Mouse (Mus musculus): ENCODE measurements around the gene Fbxw9. TPM values are rescaled to one million over a fixed set of nuclear protein-coding genes. Genes with fewer than 3 reads are reported as not detected.
A peak's percentile ranks its signal among the peaks of the same experiment; 100 is the strongest.

Fbxw9 gene
- polyA plus RNA-seq, 1 experiment from 2014 or later, result 50.8 TPM

- peak overlapping the region; percentile 96 for H3K4me2 ChIP-seq
- peak overlapping the region; percentile 99 for H3K9ac ChIP-seq
- peak overlapping the region; percentile 86 for H3K4me3 ChIP-seq
- no peak for ATAC-seq (ENCODE audit: low read depth)
- no peaks in the 10 kb centered on the region for H3K27me3 ChIP-seq
- H3K36me3 ChIP-seq, result peaks cover 46% of the 10 kb centered on the region
- no peaks in the 10 kb centered on the region for H3K9me3 ChIP-seq
- 25% methylated on average over 2 of the region's 2 CpGs for WGBS
- H3K4me1 ChIP-seq (replicated peaks), result peaks cover 43% of the 10 kb centered on the region
- 0 out of 2 replicates have a peak overlapping the region, but pooled peaks have one; percentile 7 for H3K27ac ChIP-seq (replicated peaks)
Measured at GRCm38 (mm10) chr8:85027922-85028321, 31.9 kb upstream of the Fbxw9 start.

- peaks cover 35% of the 10 kb centered on the region for H3K4me1 ChIP-seq (replicated peaks)
- WGBS, result 94% methylated on average over 14 of the region's 14 CpGs
- peak overlapping the region; percentile 99; the same call in 1 of the 2 replicates for H3K9ac ChIP-seq
- no peak overlapping the region; the same call in 1 of the 2 replicates for H3K4me3 ChIP-seq
- no peak overlapping the region for H3K27ac ChIP-seq (replicated peaks)
- no peak for ATAC-seq (ENCODE audit: low read depth)
- H3K36me3 ChIP-seq, result peaks cover 37% of the 10 kb centered on the region
- peak overlapping the region; percentile 96 for H3K4me2 ChIP-seq
- H3K9me3 ChIP-seq, result no peaks in the 10 kb centered on the region
- H3K27me3 ChIP-seq, result no peaks in the 10 kb centered on the region
Measured at GRCm38 (mm10) chr8:85029271-85029670, 30.6 kb upstream of the Fbxw9 start.

DNA sequence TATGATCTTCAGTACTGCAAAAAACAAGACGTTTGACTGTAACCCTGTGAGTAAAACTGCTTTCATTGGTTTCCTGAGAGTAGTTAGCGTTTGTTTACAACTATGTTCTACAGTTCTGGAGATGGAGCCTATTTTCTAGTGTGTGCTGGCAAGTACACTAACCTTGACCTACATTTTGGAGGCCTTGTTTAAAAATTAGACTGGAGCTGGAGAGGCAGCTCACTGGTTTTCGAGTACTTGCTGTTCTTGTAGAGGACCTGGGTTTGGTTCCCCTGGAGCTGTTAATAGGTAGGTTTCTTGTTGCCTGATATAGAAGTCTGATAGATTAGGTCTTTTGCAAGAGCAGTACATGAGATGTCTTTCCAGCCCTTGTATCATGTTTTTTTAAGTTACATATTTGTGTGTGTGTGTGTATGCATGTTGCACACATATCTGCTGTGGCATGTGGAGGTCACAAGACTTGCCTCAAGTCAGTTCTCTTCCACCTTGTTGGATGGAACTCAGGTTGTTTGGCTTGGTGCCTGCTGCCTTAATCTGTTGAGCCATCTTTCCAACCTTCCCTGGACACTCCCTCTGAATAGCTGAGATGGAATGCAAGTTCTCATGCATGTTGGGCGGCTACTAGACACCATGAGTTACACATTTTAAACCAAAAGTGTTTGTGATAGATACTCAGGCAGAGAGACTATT is 27.1 kb upstream of the Fbxw9 start:
- H3K27me3 ChIP-seq, result no peaks in the 10 kb centered on the region
- H3K27ac ChIP-seq (replicated peaks), result no peak overlapping the region
- no peaks in the 10 kb centered on the region for H3K9me3 ChIP-seq
- peaks cover 37% of the 10 kb centered on the region for H3K36me3 ChIP-seq
- H3K4me1 ChIP-seq (replicated peaks), result peaks cover 30% of the 10 kb centered on the region
- WGBS, result 90% methylated on average over 4 of the region's 4 CpGs
- no peak for ATAC-seq (ENCODE audit: low read depth)
- no peak overlapping the region for H3K9ac ChIP-seq
- no peak overlapping the region for H3K4me3 ChIP-seq
- H3K4me2 ChIP-seq, result no peak overlapping the region

DNA sequence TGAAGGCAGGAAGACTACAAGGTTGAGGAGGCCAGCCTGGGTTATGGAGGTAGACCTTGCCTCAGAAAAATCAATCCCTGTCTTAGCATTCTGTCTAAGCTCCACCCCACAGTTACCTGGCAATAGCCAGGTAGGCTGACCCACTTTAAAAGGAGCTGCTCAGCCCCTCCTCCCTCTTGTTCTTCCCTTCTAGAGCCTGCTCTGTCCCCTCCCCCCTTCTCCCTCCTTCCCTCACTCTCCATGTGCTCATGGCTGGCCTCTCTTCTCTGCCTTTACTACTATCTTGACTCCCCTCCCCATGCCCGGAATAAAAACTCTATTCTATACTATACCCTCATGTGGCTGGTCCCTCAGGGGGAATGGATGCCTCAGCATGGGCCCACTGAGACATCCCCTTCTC is 26.0 kb upstream of the Fbxw9 start:
- ATAC-seq (ENCODE audit: low read depth), result no peak
- 61% methylated on average over 1 of the region's 1 CpGs for WGBS
- no peak overlapping the region for H3K9ac ChIP-seq

GRCm38 (mm10) chr8:85034764-85035163 is 25.1 kb upstream of the Fbxw9 start:
- no peak overlapping the region for H3K27ac ChIP-seq (replicated peaks)
- peaks cover 29% of the 10 kb centered on the region for H3K4me1 ChIP-seq (replicated peaks)
- peaks cover 32% of the 10 kb centered on the region for H3K36me3 ChIP-seq
- H3K4me2 ChIP-seq, result peak overlapping the region; percentile 99
- H3K4me3 ChIP-seq, result peak overlapping the region; percentile 76
- H3K27me3 ChIP-seq, result no peaks in the 10 kb centered on the region
- whole genome bisulfite sequencing, result 4% methylated on average over 13 of the region's 13 CpGs
- H3K9me3 ChIP-seq, result no peaks in the 10 kb centered on the region
- ATAC-seq (ENCODE audit: low read depth), result no peak
- peak overlapping the region; percentile 77 for H3K9ac ChIP-seq

More for the DNA sequence above, 26.0 kb upstream of the Fbxw9 start:
- H3K4me3 ChIP-seq, result no peak overlapping the region
- H3K4me1 ChIP-seq (replicated peaks), result peaks cover 28% of the 10 kb centered on the region
- H3K36me3 ChIP-seq, result peaks cover 37% of the 10 kb centered on the region
- H3K27ac ChIP-seq (replicated peaks), result no peak overlapping the region
- no peak overlapping the region for H3K4me2 ChIP-seq
- H3K27me3 ChIP-seq, result no peaks in the 10 kb centered on the region
- H3K9me3 ChIP-seq, result no peaks in the 10 kb centered on the region

DNA sequence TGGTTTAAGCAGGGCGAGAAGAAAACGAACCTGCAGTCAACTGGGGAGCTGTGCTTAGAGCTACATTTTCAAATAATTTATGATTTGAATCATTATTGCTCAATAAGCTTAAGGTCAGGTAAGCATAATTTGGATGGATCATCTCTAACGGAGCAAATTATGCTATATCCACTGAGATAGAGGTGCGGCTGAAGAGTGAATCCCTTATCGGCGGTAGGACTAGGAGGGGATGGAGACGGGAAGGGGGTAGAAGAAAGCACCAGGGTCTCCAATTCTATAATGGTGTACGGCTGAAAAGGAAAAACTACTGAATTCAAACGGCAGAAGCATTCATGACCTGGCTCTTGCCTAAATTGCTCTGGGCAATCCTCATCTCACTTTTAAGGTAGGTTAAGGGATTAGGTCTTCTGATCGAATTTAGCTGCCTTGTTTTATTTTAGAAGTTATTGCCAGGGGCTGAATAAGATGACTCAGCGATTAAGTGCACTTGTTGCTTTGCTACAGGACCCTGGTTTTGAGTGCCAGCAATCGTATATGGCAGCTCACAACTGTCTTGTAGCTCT is 24.6 kb upstream of the Fbxw9 start:
- Histone ChIP-seq H3K4me2 (peak overlapping the region; percentile 99), H3K4me1 (replicated peaks) (peaks cover 29% of the 10 kb centered on the region), H3K9ac (peak overlapping the region; percentile 77), H3K27me3 (no peaks in the 10 kb centered on the region), H3K4me3 (peak overlapping the region; percentile 76), H3K9me3 (no peaks in the 10 kb centered on the region), H3K36me3 (peaks cover 27% of the 10 kb centered on the region), H3K27ac (replicated peaks) (no peak overlapping the region)
- 7% methylated on average over 12 of the region's 12 CpGs for WGBS
- ATAC-seq (ENCODE audit: low read depth), result no peak

DNA sequence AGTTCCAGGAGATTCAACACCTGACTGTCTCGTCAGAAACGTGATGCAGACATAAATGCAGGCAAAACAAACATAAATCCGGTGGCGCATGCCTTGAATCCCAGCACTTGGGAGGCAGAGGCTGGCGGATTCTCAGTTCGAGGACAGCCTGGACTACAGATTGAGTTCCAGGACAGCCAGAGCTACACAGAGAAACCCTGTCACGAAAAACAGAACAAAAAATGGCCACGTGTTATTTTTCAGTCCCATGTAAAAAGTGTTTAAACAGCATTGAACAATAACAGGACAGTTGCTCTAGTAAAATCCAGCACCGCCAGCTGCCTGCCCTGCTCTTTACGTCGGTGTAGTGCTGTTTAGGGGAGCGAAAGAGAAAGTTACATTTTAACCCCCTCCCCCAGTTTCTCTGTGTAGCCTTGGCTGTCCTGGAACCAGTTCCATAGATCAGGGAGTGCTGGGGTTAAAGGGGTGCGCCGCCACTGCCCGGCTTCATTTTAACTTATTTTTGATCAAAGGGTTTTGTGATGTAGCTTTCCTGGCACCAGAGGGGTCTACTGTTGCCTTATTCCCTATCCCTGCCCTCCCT is 24.0 kb upstream of the Fbxw9 start:
- WGBS, result under 1% methylated on average over 15 of the region's 15 CpGs
- Histone ChIP-seq H3K27me3 (no peaks in the 10 kb centered on the region), H3K4me3 (peak overlapping the region; percentile 76), H3K4me2 (peak overlapping the region; percentile 99), H3K27ac (replicated peaks) (peak overlapping the region; percentile 76), H3K9me3 (no peaks in the 10 kb centered on the region), H3K9ac (peak overlapping the region; percentile 77), H3K4me1 (replicated peaks) (peaks cover 29% of the 10 kb centered on the region), H3K36me3 (peaks cover 27% of the 10 kb centered on the region)
- ATAC-seq (ENCODE audit: low read depth), result peak; percentile 10; the same call in 1 of the 2 replicates

DNA sequence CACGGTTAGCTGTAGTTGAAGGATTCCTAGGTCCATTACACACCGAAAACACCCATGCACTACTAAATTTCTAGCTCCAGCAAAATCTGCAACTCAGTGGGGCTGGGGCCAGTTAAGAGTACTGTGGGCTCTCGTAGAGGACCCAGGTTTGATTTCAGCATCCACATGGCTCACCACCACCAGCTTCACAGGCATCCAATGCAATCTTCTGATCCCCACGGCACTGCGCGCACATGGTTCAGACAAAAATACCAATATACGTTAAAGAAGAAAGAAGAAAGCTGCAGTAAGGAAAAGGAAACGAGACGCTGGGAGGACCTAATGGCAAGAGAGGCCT is 23.5 kb upstream of the Fbxw9 start:
- Histone ChIP-seq H3K9ac (peak overlapping the region; percentile 77), H3K4me3 (peak overlapping the region; percentile 76), H3K4me2 (peak overlapping the region; percentile 99), H3K36me3 (peaks cover 28% of the 10 kb centered on the region), H3K4me1 (replicated peaks) (peaks cover 29% of the 10 kb centered on the region), H3K9me3 (no peaks in the 10 kb centered on the region), H3K27me3 (no peaks in the 10 kb centered on the region), H3K27ac (replicated peaks) (peak overlapping the region; percentile 76)
- 0% methylated on average over 9 of the region's 9 CpGs for WGBS
- peak; percentile 57 for ATAC-seq (ENCODE audit: low read depth)

DNA sequence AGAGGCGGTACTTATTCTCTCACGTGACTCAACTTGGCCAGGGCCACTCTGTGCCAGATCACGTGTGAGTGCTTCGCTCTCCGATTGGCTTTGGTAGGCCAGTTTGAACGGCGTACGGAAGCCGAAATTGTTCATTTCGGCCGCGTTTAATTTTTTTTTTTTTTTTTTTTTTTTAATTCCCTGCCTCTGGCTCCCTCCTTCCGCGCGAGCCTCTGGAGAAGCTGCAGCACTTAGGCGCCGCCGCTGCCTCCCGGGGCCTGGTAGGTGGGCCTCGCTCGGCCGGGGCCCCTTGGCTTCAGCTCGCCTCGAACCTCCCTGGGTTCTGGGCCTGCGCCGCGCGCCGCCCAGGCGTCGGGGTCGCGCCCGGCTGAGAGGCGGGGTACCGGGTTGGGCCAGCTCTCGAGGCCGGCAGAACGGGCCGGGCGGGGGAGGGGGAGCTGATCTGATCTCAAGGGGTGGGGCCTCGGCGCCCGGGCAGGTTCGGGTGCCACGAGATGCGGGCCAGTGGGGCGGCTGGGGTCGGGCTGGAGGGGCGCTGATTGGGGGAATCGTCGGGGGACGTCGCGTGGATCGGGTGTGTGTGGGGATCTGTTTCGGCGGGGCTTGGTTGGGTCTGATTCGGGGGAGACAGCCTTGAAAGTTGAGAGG is 23.0 kb upstream of the Fbxw9 start, which contains the start of gene Tnpo2:
TSS of gene Tnpo2 (plus strand) at position 198 of the 648 bp plus-strand sequence.
- ATAC-seq (ENCODE audit: low read depth), result peak; percentile 93
- Histone ChIP-seq H3K27me3 (no peaks in the 10 kb centered on the region), H3K9me3 (no peaks in the 10 kb centered on the region), H3K4me3 (peak within 1 kb of the TSS; percentile 76), H3K4me1 (replicated peaks) (peaks cover 29% of the 10 kb centered on the region), H3K4me2 (peak within 1 kb of the TSS; percentile 99), H3K9ac (peak within 1 kb of the TSS; percentile 93), H3K36me3 (peaks cover 28% of the 10 kb centered on the region), H3K27ac (replicated peaks) (peak within 1 kb of the TSS; percentile 99)
- WGBS, result 1% methylated on average over 59 of the region's 59 CpGs

DNA sequence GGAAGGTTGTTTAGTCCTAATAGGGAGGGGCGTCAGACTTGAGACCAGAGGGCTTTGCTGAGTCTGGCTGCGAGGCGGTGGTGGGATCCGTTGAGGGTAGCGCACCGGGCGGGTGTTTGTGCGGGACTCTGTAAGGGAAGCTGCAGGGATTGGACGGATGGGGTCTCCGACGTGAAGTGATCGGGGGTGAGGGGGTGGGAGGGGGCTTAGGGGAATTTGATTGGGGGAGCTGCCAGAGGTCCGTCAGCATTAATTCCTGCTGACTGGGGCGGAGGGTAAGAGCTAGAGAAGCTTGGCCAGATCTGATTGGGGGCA is 22.5 kb upstream of the Fbxw9 start:
- H3K4me3 ChIP-seq, result peak overlapping the region; percentile 76
- no peaks in the 10 kb centered on the region for H3K27me3 ChIP-seq
- H3K27ac ChIP-seq (replicated peaks), result peak overlapping the region; percentile 99
- H3K4me1 ChIP-seq (replicated peaks), result peaks cover 29% of the 10 kb centered on the region
- peak overlapping the region; percentile 93 for H3K9ac ChIP-seq
- peaks cover 28% of the 10 kb centered on the region for H3K36me3 ChIP-seq
- 0% methylated on average over 14 of the region's 14 CpGs for WGBS
- ATAC-seq (ENCODE audit: low read depth), result peak; percentile 71
- no peaks in the 10 kb centered on the region for H3K9me3 ChIP-seq
- H3K4me2 ChIP-seq, result peak overlapping the region; percentile 99

GRCm38 (mm10) chr8:85037681-85038531 is 21.9 kb upstream of the Fbxw9 start:
- WGBS, result under 1% methylated on average over 56 of the region's 57 CpGs
- peak; percentile 6; the same call in 1 of the 2 replicates for ATAC-seq (ENCODE audit: low read depth)

More at GRCm38 (mm10) chr8:85037681-85038531, 21.9 kb upstream of the Fbxw9 start:
- H3K9me3 ChIP-seq, result no peaks in the 10 kb centered on the region
- H3K4me2 ChIP-seq, result peak overlapping the region; percentile 99
- peak overlapping the region; percentile 93 for H3K9ac ChIP-seq
- peak overlapping the region; percentile 99 for H3K27ac ChIP-seq (replicated peaks)
- peaks cover 24% of the 10 kb centered on the region for H3K36me3 ChIP-seq
- H3K4me3 ChIP-seq, result peak overlapping the region; percentile 76
- peaks cover 29% of the 10 kb centered on the region for H3K4me1 ChIP-seq (replicated peaks)
- no peaks in the 10 kb centered on the region for H3K27me3 ChIP-seq
